Mouse (Mus musculus) urinary bladder, adult 2 months (tissue): ENCODE measurements around the gene Larp1b. TPM values are rescaled to one million over a fixed set of nuclear protein-coding genes. Genes with fewer than 3 reads are reported as not detected.

Source experiments
- DNase-seq: peaks from one replicate; pipeline ENCODE4 v3.0.0; 2022; ENCODE audit warnings: low spot score
- polyA plus RNA-seq: library from polyadenylated mRNA; depleted of rRNA; stranded (reverse); fragments of >200 nt; gene quantifications from 2 replicates; pipeline ENCODE4 v1.2.3, GENCODE M21; 2012

The Larp1b gene
- polyA plus RNA-seq, 1 experiment, result 25.2 TPM

- DNase-seq, result no peak
These were observed 71.1 kb downstream of the Larp1b start for GRCm38 (mm10) chr3:41020687-41021086.

- no peak for DNase-seq
These were observed 72.4 kb downstream of the Larp1b start for GRCm38 (mm10) chr3:41021980-41022379.

DNA sequence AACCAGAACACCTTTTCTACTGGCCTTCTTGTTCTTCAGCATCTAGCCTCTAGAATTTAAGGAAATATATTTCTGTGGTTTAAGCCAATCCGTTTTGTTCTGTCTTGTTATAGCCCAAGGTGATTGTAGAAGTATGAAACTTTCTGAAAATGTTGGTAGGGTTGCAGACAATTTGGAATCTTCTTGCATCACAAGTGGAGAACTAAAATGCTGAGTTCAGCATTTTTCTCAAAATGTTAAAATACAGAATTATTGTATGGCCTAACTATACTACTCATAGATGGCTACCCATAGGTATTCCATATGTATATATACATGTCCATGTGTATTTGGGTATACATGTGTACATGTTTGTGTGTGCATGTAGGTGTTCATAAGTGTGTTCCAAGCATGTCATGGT, 81.1 kb downstream of the Larp1b start:
- no peak for DNase-seq

GRCm38 (mm10) chr3:41031286-41032210, 81.9 kb downstream of the Larp1b start:
- no peak for DNase-seq

DNA sequence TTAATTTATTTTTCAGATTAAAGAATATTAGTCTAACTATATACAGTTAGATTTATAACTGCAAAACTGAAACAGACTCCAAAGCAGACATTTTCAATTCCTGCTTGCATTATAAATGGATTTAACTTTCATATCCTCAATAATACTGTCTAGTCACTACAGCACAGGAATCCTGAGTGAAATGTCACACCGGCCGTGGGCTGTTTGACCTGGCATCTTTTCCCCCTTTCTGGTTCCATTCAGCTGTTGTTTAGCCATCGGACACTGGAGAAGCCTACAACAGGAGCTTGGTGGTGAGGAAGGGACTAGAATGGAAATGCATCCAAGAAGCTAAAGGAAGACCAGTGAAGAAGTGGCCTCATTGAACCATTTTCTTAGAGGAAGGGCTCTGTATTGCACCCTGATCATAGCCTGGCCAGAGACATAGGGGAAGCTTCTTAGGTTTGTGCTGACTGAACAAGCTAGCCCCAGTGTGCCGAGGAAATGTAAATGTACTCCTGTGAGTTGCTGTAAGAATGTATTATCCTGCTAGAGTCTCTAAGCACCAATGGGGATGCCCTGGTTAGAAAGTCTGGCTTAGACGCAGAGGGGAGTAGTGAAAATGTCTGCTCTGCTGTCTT, 88.8 kb downstream of the Larp1b start:
- DNase-seq, result no peak

DNA sequence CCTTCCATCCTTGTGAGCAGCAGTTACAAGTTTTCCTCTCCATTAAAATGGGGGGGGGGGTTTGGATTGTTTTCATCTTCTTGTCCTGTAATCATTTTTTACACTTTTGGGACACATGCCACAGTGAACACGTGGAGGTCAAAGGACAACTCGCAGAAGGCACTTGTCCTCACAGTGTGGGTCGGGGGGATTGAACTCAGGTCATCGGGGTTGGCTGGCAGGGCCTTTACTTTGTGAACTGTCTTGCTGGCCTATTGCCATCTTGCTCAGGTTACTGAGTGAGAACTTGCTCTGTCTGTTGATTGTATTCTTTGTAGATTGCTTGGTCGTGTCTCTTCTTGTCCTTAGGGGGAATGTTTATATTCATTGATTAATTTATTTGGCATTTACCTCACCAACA, 91.6 kb downstream of the Larp1b start:
- DNase-seq, result no peak

DNA sequence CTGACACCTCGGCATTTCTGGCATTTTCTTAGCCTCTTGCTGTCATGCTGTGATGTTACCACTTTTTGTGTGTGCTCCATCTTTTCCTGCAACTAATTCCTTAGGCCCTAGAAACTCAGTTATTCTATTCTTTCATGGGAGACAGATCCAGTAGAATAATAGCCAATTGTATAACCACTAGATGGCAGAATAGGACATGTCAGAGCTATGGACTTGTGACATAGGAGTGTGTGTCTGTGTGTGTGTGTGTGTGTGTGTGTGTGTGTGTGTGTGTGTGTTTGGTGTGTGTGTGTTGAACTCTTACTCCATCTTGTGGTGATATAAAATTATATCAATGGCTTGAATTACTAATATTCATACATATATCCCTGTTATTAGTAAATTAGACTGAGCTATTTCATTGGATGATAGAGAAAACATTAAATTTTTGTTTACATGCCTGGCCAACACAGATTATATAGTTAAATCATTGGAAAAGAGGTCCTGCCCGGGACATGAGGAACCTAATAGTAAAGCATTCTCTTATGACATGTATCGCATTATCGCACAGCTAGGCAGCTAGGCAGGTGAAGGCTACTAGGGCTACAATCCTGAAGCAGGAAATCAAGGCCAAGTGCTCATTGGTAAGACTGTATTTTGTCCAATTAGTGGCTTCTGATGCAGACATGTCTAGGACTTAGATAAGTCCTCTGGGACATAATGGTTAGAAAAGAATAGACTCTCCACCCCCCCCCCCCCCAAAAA, 92.7 kb downstream of the Larp1b start:
- no peak for DNase-seq

GRCm38 (mm10) chr3:41043756-41044354, 94.2 kb downstream of the Larp1b start:
- no peak for DNase-seq

- DNase-seq, result no peak
These were observed 98.2 kb downstream of the Larp1b start for GRCm38 (mm10) chr3:41047838-41048237.

- DNase-seq, result no peak
These were observed 103.7 kb downstream of the Larp1b start for GRCm38 (mm10) chr3:41053334-41053733.

GRCm38 (mm10) chr3:41058395-41058794, 108.8 kb downstream of the Larp1b start:
- no peak for DNase-seq

- DNase-seq, result no peak
These were observed 109.6 kb downstream of the Larp1b start for GRCm38 (mm10) chr3:41059249-41059648.

- no peak for DNase-seq
These were observed 112.4 kb downstream of the Larp1b start for GRCm38 (mm10) chr3:41061831-41062565.

DNA sequence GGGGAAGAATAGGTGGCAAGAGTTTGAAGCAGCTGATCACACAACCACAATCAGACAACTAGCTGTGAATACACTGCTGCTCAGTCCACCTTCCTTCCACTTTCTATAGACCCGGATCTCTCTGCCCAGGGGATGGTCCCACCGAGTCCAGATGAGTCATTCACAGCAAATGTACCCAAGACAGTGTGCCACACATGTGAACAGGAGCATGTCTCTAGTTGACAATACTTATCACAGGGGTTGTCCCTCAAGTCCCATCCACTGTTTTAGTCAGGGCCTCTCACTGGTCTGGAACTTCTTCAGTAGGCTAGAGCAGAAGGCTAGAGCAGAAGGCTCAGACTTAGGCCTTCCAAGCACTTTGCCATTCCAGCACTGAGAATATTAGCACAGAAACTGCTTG, 113.1 kb downstream of the Larp1b start:
- DNase-seq, result no peak

DNA sequence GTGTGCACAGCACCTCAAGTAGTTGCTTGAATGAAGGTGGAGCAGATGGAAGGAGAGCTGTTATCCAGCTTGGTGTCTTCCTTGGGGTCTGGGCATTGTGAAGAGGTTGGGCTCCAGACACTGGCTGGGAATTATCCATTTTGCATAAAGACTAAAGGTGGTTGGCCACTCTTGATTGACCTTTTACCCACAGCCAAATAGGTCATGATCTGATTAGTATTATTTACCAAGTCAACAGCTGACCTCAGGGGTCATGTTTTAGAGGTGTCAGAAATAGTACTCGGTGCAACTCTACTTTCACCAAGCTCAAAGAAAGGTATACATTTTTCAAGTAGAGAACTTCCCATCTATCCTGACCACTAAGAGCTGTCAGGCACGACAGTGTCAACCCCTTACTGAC, 115.7 kb downstream of the Larp1b start:
- no peak for DNase-seq

DNA sequence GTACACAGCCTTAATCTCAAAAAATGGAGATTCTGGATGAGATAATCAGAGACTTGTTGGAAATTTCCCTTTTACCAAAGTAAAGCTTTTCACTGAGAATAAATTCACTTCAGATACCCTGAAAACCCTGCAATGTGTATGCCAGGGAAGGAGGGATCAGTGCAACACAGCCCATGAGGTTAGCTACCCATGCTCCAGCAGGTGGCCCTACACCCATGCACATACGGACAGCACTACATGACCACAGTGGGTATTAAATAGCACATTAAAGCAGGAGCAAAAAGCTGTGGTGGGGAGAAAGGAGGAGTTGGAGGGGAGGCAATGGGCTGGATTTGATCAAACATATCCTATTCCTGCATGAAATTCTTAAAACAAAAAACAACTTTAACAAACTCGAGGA, 120.9 kb downstream of the Larp1b start:
- no peak for DNase-seq

DNA sequence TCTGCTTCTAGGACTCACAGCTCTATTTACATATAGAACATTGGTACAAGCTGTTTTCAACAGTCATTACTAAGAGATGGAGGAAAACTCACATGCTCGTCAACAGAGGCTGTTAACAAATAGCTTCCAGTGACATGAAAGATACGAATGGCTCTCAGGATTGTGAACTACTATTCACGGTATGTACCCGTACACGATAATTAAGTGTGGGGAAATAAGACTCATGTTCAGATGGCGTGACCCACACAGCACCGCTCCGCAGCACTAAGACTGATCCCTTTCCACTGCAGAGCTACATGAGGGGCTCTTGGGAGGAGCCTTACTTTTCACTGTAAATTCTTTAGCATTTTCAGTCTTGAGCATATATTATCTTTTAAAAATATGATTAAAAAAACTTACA, 125.7 kb downstream of the Larp1b start:
- no peak for DNase-seq

GRCm38 (mm10) chr3:41078673-41079072, 129.0 kb downstream of the Larp1b start:
- DNase-seq, result no peak

GRCm38 (mm10) chr3:41080724-41081123, 131.1 kb downstream of the Larp1b start:
- DNase-seq, result no peak

GRCm38 (mm10) chr3:41081474-41082301, 132.1 kb downstream of the Larp1b start:
- DNase-seq, result no peak

GRCm38 (mm10) chr3:41082520-41082884, 132.9 kb downstream of the Larp1b start:
- DNase-seq, result no peak
